Mouse (Mus musculus) cortical plate, adult 2 months (tissue): ENCODE measurements around the gene Cd8b1. TPM values are rescaled to one million over a fixed set of nuclear protein-coding genes. Genes with fewer than 3 reads are reported as not detected.
"Not testable (repeated sequence)": the region's sequence is repeated elsewhere in the genome, so short reads cannot be mapped to it uniquely, and the experiment has no call there.

Experiments
- H3K27ac ChIP-seq: fragments of 200-500 bp; 2 replicates; pipeline ENCODE4 v1.5.1; 2012; ENCODE audit warnings: low read length, control low read depth, inconsistent platforms; ENCODE audit not compliant: insufficient read depth
- H3K4me1 ChIP-seq: fragments of 200-500 bp; 2 replicates; pipeline ENCODE4 v1.6.1; 2011; ENCODE audit warnings: low read length; ENCODE audit not compliant: control insufficient read depth, insufficient read depth
- H3K4me3 ChIP-seq: fragments of 200-500 bp; 2 replicates; pipeline ENCODE4 v1.5.1; 2011; ENCODE audit warnings: mild to moderate bottlenecking, low read length, control low read depth; ENCODE audit not compliant: insufficient read depth
- CTCF ChIP-seq: fragments of 200-500 bp; IDR thresholded peaks from 2 replicates; pipeline ENCODE4 v1.5.1; 2011; ENCODE audit warnings: mild to moderate bottlenecking, control low read depth, low read length; ENCODE audit not compliant: insufficient read depth; ENCODE audit errors: extremely low read depth
- POLR2A ChIP-seq: fragments of 200-500 bp; IDR thresholded peaks from 2 replicates; pipeline ENCODE4 v1.6.1; 2011; ENCODE audit warnings: mild to moderate bottlenecking, low read length, control low read depth; ENCODE audit not compliant: insufficient read depth; ENCODE audit errors: extremely low read depth
- polyA plus RNA-seq: library from polyadenylated mRNA; depleted of rRNA; stranded (reverse); fragments of >200 nt; gene quantifications from 2 replicates; pipeline ENCODE4 v1.2.3, GENCODE M21; 2012

Gene Cd8b1
- polyA plus RNA-seq, 1 experiment, result not detected

GRCm38 (mm10) chr6:71324816-71325215, 2.2 kb downstream of the Cd8b1 start:
- Histone ChIP-seq H3K27ac (no peak overlapping the region), H3K4me1 (no peaks in the 10 kb centered on the region), H3K4me3 (no peak overlapping the region)
- TF ChIP-seq CTCF, result no peak
- TF ChIP-seq POLR2A, result no peak

- H3K27ac ChIP-seq, result no peak overlapping the region
- TF ChIP-seq POLR2A (no peak), CTCF (no peak)
- no peaks in the 10 kb centered on the region for H3K4me1 ChIP-seq
- no peak overlapping the region for H3K4me3 ChIP-seq
These were observed 7.3 kb downstream of the Cd8b1 start for GRCm38 (mm10) chr6:71329881-71330280.

DNA sequence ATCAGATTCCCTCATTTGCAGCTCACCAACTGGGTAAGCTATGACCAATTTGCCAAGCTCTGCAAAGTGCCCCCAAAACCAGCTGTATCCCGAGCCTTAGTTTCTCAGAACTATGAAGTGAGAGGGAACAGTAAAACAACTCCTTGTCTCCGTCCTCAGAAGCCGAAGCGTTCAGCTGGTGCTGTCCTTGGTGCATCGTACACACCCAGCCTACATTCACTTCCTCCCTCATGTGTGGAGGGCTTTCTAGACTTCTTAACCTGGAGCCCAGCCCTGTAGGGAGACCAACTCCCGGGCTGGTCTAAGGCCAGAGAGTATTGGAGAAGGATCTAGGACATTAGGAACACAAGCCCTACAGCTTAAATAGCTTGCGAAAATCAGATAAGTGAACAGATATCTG, 7.9 kb downstream of the Cd8b1 start:
- no peak overlapping the region for H3K27ac ChIP-seq
- H3K4me3 ChIP-seq, result no peak overlapping the region
- no peak for TF ChIP-seq CTCF
- TF ChIP-seq POLR2A, result no peak
- no peaks in the 10 kb centered on the region for H3K4me1 ChIP-seq

- H3K27ac ChIP-seq, H3K4me1 ChIP-seq, H3K4me3 ChIP-seq: not testable (repeated sequence)
These were observed 8.9 kb downstream of the Cd8b1 start for GRCm38 (mm10) chr6:71331491-71331890.

DNA sequence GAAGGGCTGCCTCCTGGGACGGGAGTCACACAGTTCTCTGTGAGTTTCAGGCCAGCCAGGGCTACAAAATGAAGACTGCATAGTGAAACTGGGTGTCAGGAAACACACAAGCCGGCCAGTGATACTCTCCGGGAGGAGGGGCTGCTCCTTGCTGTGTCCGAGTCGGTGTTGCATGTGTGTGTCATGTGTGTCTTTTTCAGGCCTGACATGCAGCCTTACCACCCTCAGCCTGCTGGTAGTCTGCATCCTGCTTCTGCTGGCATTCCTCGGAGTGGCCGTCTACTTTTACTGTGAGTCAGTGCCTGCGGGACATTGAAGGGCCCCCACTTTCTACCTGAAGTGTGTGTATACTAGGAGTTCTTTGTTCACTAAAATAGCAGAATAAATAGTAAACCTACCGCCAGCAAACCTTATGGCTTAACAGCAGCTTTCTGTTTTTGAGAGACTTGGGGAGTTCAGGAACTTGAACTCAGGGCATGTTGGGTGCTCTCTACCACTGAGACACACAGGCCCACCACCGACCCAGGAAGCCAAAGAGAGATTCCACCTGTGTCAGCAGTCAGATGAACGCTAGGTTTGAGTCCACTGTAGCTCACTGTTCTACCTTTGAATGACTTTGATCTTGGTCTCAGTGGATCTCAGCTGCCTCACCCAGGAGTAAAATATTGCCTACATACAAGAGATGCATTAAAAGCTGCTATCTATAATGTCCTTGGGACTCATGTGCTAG, 9.8 kb downstream of the Cd8b1 start:
- TF ChIP-seq CTCF (no peak), POLR2A (no peak)
- H3K4me3 ChIP-seq, result no peak overlapping the region
- H3K4me1 ChIP-seq, result no peaks in the 10 kb centered on the region
- H3K27ac ChIP-seq, result no peak overlapping the region

GRCm38 (mm10) chr6:71333031-71333430, 10.4 kb downstream of the Cd8b1 start:
- Histone ChIP-seq H3K27ac (no peak overlapping the region), H3K4me3 (no peak overlapping the region), H3K4me1 (no peaks in the 10 kb centered on the region)
- TF ChIP-seq CTCF (no peak), POLR2A (no peak)

DNA sequence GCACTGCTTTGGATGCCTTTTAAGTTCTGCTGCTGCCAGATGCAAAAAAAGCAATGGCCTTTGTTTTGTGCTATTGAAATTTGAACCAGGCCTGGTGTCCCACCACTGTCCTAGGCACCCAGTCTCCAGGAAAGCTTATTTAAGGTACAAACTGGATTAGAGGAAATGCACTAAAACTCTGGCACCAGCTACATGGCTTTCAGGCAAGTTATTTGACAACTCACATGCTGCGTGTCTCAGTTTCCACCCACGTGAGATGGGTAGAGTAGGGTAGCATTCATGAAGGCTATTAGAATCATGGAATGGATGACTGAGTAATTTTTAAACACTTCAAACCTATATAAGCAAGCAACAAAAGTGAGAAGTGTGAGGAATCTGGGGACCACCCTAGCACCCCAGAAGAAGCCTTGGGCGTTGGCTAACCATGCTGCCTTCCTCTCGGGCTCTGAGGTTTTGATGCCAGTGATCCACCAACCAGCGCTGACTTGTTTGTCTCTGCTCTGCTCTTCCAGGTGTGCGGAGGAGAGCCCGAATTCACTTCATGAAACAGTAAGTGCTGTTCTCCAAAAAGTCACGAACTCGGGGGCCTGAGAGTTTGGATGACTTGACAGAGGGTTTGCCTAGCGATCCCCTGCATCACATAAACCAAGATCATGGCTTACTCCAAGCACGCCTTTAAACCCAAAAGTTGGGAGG, 11.1 kb downstream of the Cd8b1 start:
- no peak overlapping the region for H3K4me3 ChIP-seq
- TF ChIP-seq POLR2A, result no peak
- no peak for TF ChIP-seq CTCF
- H3K27ac ChIP-seq, result no peak overlapping the region
- H3K4me1 ChIP-seq, result no peaks in the 10 kb centered on the region

DNA sequence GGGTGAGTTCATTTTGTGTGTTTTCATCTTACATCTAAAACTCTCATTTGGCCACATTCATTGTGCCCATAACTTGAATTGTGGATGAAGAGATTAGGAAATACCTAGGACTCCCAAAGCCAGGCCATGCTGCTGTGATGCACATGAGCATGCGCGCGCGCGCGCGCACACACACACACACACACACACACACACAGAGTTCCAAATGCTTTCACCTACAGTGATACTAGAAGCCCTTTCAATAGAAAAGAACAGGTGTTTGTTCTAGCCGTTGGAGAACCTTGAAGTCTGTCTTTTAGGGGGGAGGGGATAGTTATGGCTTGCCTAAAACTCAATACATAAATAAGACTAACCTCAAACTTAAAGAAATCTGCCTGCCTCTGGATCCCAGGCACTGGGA, 15.1 kb downstream of the Cd8b1 start:
- Histone ChIP-seq H3K4me1 (no peaks in the 10 kb centered on the region), H3K27ac (no peak overlapping the region), H3K4me3 (no peak overlapping the region)
- no peak for TF ChIP-seq POLR2A
- no peak for TF ChIP-seq CTCF

DNA sequence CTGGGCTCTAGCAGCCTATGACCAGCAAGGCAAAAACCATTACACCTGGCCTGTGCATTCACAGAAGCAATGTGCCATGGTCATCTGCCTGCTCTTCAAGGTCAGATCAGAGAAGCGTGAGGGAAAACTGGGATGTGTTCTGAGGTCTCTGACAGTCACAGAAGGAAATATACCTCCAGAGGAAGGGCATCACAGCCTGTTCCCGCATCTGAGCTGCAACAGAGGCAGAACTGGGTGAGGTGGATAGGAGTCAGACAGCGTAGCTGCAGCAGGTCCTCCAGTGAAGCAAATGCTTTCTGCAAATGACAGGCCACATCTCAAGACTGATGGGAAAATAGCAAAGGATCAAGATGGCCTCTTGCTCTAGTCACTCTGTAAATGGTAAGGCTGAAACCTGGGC, 16.4 kb downstream of the Cd8b1 start:
- no peaks in the 10 kb centered on the region for H3K4me1 ChIP-seq
- TF ChIP-seq POLR2A (no peak), CTCF (no peak)
- no peak overlapping the region for H3K27ac ChIP-seq
- H3K4me3 ChIP-seq, result no peak overlapping the region

GRCm38 (mm10) chr6:71339351-71339750, 16.8 kb downstream of the Cd8b1 start:
- TF ChIP-seq POLR2A (no peak), CTCF (no peak)
- H3K27ac ChIP-seq, result no peak overlapping the region
- H3K4me1 ChIP-seq, result no peaks in the 10 kb centered on the region
- no peak overlapping the region for H3K4me3 ChIP-seq
